Mouse (Mus musculus): ENCODE data around the gene Ctbs. TPM values are rescaled to one million over a fixed set of nuclear protein-coding genes. Genes with fewer than 3 reads are reported as not detected.

The Ctbs gene
- polyA plus RNA-seq, 1 experiment from 2014 or later = 4.0 TPM

GRCm38 (mm10) chr3:146440011-146440410, 9.6 kb upstream of the Ctbs start:
- peaks cover 14% of the 10 kb centered on the region for H3K36me3 ChIP-seq (ENCODE audit: control insufficient read depth, insufficient read depth)
- 92% methylated on average over 12 of the region's 12 CpGs for WGBS

DNA sequence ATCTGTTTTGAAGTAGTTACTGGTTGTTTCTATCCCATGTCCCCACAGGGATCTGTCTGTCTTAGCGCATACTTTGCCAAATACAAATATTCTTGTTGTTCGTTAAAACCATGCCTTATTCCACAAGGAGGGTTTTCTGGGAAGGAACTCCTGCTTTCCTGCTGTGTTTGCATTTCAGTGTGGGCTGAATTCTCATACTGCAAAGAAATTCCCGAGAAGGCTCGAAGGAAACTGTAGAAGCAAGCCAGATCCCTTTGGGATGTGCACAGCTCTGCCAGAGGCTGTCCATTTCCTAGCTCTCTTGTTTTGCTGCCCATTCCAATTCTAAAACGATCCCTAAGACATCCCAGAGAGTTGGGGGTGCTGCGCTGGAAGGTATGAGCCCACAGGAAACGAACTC, 9.2 kb upstream of the Ctbs start:
- Histone ChIP-seq H3K4me2 (ENCODE audit: low read length) (no peak overlapping the region), H3K36me3 (ENCODE audit: control insufficient read depth, insufficient read depth) (peaks cover 14% of the 10 kb centered on the region)

More at GRCm38 (mm10) chr3:146440011-146440410, 9.6 kb upstream of the Ctbs start:
- Histone ChIP-seq H3K27ac (ENCODE audit: low read length) (no peak overlapping the region), H3K4me1 (replicated peaks; ENCODE audit: control insufficient read depth, insufficient read depth, low read length) (no peaks in the 10 kb centered on the region), H3K9me3 (ENCODE audit: control insufficient read depth, low read length) (no peaks in the 10 kb centered on the region), H3K4me2 (ENCODE audit: low read length) (no peak overlapping the region), H3K4me3 (replicated peaks; ENCODE audit: low read length) (no peak overlapping the region), H3K9ac (replicated peaks; ENCODE audit: low read depth, low read length) (no peak overlapping the region), H3K27me3 (replicated peaks; ENCODE audit: control insufficient read depth, insufficient read depth, low read length) (no peaks in the 10 kb centered on the region)
- no peak for ATAC-seq

GRCm38 (mm10) chr3:146442484-146442883, 7.1 kb upstream of the Ctbs start:
- Histone ChIP-seq H3K9me3 (ENCODE audit: control insufficient read depth, low read length) (0 out of 2 replicates have a peak, but pooled peaks cover 3% of the 10 kb centered on the region), H3K4me3 (replicated peaks; ENCODE audit: low read length) (no peak overlapping the region), H3K4me2 (ENCODE audit: low read length) (no peak overlapping the region), H3K36me3 (ENCODE audit: control insufficient read depth, insufficient read depth) (peaks cover 6% of the 10 kb centered on the region; the same call in 1 of the 2 replicates), H3K27me3 (replicated peaks; ENCODE audit: control insufficient read depth, insufficient read depth, low read length) (no peaks in the 10 kb centered on the region), H3K27ac (ENCODE audit: low read length) (no peak overlapping the region), H3K9ac (replicated peaks; ENCODE audit: low read depth, low read length) (no peak overlapping the region), H3K4me1 (replicated peaks; ENCODE audit: control insufficient read depth, insufficient read depth, low read length) (no peaks in the 10 kb centered on the region)
- WGBS = 94% methylated on average over 7 of the region's 7 CpGs
- ATAC-seq = no peak

More for the DNA sequence above, 9.2 kb upstream of the Ctbs start:
- Histone ChIP-seq H3K9me3 (ENCODE audit: control insufficient read depth, low read length) (no peaks in the 10 kb centered on the region), H3K27ac (ENCODE audit: low read length) (no peak overlapping the region), H3K4me1 (replicated peaks; ENCODE audit: control insufficient read depth, insufficient read depth, low read length) (no peaks in the 10 kb centered on the region), H3K27me3 (replicated peaks; ENCODE audit: control insufficient read depth, insufficient read depth, low read length) (no peaks in the 10 kb centered on the region), H3K4me3 (replicated peaks; ENCODE audit: low read length) (no peak overlapping the region), H3K9ac (replicated peaks; ENCODE audit: low read depth, low read length) (no peak overlapping the region)
- 80% methylated on average over 7 of the region's 7 CpGs for WGBS
- no peak for ATAC-seq

- WGBS = 90% methylated on average over 8 of the region's 8 CpGs
- 0 out of 2 replicates have a peak, but pooled peaks cover 3% of the 10 kb centered on the region for H3K9me3 ChIP-seq (ENCODE audit: control insufficient read depth, low read length)
- H3K4me3 ChIP-seq (replicated peaks; ENCODE audit: low read length) = no peak overlapping the region
- H3K9ac ChIP-seq (replicated peaks; ENCODE audit: low read depth, low read length) = no peak overlapping the region
- ATAC-seq = no peak
- H3K4me1 ChIP-seq (replicated peaks; ENCODE audit: control insufficient read depth, insufficient read depth, low read length) = no peaks in the 10 kb centered on the region
- H3K27me3 ChIP-seq (replicated peaks; ENCODE audit: control insufficient read depth, insufficient read depth, low read length) = no peaks in the 10 kb centered on the region
- H3K4me2 ChIP-seq (ENCODE audit: low read length) = no peak overlapping the region
- no peak overlapping the region for H3K27ac ChIP-seq (ENCODE audit: low read length)
- H3K36me3 ChIP-seq (ENCODE audit: control insufficient read depth, insufficient read depth) = peaks cover 5% of the 10 kb centered on the region; the same call in 1 of the 2 replicates
Measured at GRCm38 (mm10) chr3:146442936-146443335, 6.7 kb upstream of the Ctbs start.

- ATAC-seq = no peak
- 83% methylated on average over 7 of the region's 7 CpGs for WGBS
- 0 out of 2 replicates have a peak, but pooled peaks cover 3% of the 10 kb centered on the region for H3K9me3 ChIP-seq (ENCODE audit: control insufficient read depth, low read length)
- H3K27me3 ChIP-seq (replicated peaks; ENCODE audit: control insufficient read depth, insufficient read depth, low read length) = no peaks in the 10 kb centered on the region
- H3K4me3 ChIP-seq (replicated peaks; ENCODE audit: low read length) = no peak overlapping the region
- peaks cover 3% of the 10 kb centered on the region; the same call in 1 of the 2 replicates for H3K36me3 ChIP-seq (ENCODE audit: control insufficient read depth, insufficient read depth)
- H3K4me1 ChIP-seq (replicated peaks; ENCODE audit: control insufficient read depth, insufficient read depth, low read length) = no peaks in the 10 kb centered on the region
- no peak overlapping the region for H3K4me2 ChIP-seq (ENCODE audit: low read length)
- no peak overlapping the region for H3K9ac ChIP-seq (replicated peaks; ENCODE audit: low read depth, low read length)
- H3K27ac ChIP-seq (ENCODE audit: low read length) = no peak overlapping the region
Measured at GRCm38 (mm10) chr3:146443380-146443779, 6.2 kb upstream of the Ctbs start.

DNA sequence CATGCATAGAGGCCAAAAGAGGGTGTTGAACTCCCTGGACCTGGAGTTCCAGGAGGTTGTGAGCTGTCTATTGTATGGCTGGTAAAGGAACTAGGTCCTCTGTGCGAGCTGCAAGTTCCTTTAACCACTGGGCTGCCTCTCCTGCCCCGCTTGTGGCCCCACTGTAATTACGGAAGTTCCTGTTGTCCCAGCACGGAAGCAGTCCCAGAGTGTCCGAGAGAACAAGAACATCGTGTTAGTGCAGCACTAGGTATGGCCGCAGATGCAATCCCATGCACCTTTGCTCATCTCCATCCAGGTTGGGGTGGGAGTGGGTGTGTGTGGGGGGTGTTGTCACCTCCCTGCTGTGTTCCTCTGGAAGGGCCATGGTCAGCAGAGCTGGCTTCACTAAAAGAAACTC, 4.7 kb upstream of the Ctbs start:
- no peak for ATAC-seq
- WGBS = 94% methylated on average over 7 of the region's 7 CpGs
- H3K9ac ChIP-seq (replicated peaks; ENCODE audit: low read depth, low read length) = no peak overlapping the region
- H3K4me2 ChIP-seq (ENCODE audit: low read length) = no peak overlapping the region
- H3K9me3 ChIP-seq (ENCODE audit: control insufficient read depth, low read length) = 0 out of 2 replicates have a peak, but pooled peaks cover 3% of the 10 kb centered on the region
- H3K27me3 ChIP-seq (replicated peaks; ENCODE audit: control insufficient read depth, insufficient read depth, low read length) = no peaks in the 10 kb centered on the region
- 0 out of 2 replicates have a peak, but pooled peaks cover 3% of the 10 kb centered on the region for H3K36me3 ChIP-seq (ENCODE audit: control insufficient read depth, insufficient read depth)
- no peak overlapping the region for H3K27ac ChIP-seq (ENCODE audit: low read length)
- no peak overlapping the region for H3K4me3 ChIP-seq (replicated peaks; ENCODE audit: low read length)
- H3K4me1 ChIP-seq (replicated peaks; ENCODE audit: control insufficient read depth, insufficient read depth, low read length) = no peaks in the 10 kb centered on the region; the same call in 1 of the 2 replicates

- Histone ChIP-seq H3K4me3 (replicated peaks; ENCODE audit: low read length) (no peak overlapping the region), H3K9ac (replicated peaks; ENCODE audit: low read depth, low read length) (no peak overlapping the region), H3K4me1 (replicated peaks; ENCODE audit: control insufficient read depth, insufficient read depth, low read length) (no peaks in the 10 kb centered on the region; the same call in 1 of the 2 replicates), H3K36me3 (ENCODE audit: control insufficient read depth, insufficient read depth) (0 out of 2 replicates have a peak, but pooled peaks cover 3% of the 10 kb centered on the region), H3K9me3 (ENCODE audit: control insufficient read depth, low read length) (0 out of 2 replicates have a peak, but pooled peaks cover 3% of the 10 kb centered on the region), H3K27me3 (replicated peaks; ENCODE audit: control insufficient read depth, insufficient read depth, low read length) (no peaks in the 10 kb centered on the region), H3K27ac (ENCODE audit: low read length) (no peak overlapping the region), H3K4me2 (ENCODE audit: low read length) (no peak overlapping the region)
- WGBS = 90% methylated on average over 5 of the region's 5 CpGs
- ATAC-seq = no peak
Measured at GRCm38 (mm10) chr3:146447156-146447555, 2.4 kb upstream of the Ctbs start.

- Histone ChIP-seq H3K4me3 (replicated peaks; ENCODE audit: low read length) (no peak overlapping the region), H3K27ac (ENCODE audit: low read length) (no peak overlapping the region), H3K9me3 (ENCODE audit: control insufficient read depth, low read length) (0 out of 2 replicates have a peak, but pooled peaks cover 3% of the 10 kb centered on the region), H3K4me1 (replicated peaks; ENCODE audit: control insufficient read depth, insufficient read depth, low read length) (no peaks in the 10 kb centered on the region; the same call in 1 of the 2 replicates), H3K27me3 (replicated peaks; ENCODE audit: control insufficient read depth, insufficient read depth, low read length) (no peaks in the 10 kb centered on the region), H3K36me3 (ENCODE audit: control insufficient read depth, insufficient read depth) (0 out of 2 replicates have a peak, but pooled peaks cover 3% of the 10 kb centered on the region), H3K9ac (replicated peaks; ENCODE audit: low read depth, low read length) (no peak overlapping the region), H3K4me2 (ENCODE audit: low read length) (no peak overlapping the region)
- no peak for ATAC-seq
- WGBS = 92% methylated on average over 3 of the region's 3 CpGs
Measured at GRCm38 (mm10) chr3:146447598-146447997, 2.0 kb upstream of the Ctbs start.

GRCm38 (mm10) chr3:146448372-146448771, 1.2 kb upstream of the Ctbs start:
- Histone ChIP-seq H3K36me3 (ENCODE audit: control insufficient read depth, insufficient read depth) (0 out of 2 replicates have a peak, but pooled peaks cover 3% of the 10 kb centered on the region), H3K9me3 (ENCODE audit: control insufficient read depth, low read length) (0 out of 2 replicates have a peak, but pooled peaks cover 3% of the 10 kb centered on the region), H3K4me1 (replicated peaks; ENCODE audit: control insufficient read depth, insufficient read depth, low read length) (no peaks in the 10 kb centered on the region; the same call in 1 of the 2 replicates), H3K4me2 (ENCODE audit: low read length) (no peak overlapping the region), H3K27me3 (replicated peaks; ENCODE audit: control insufficient read depth, insufficient read depth, low read length) (no peaks in the 10 kb centered on the region), H3K4me3 (replicated peaks; ENCODE audit: low read length) (no peak overlapping the region), H3K9ac (replicated peaks; ENCODE audit: low read depth, low read length) (no peak overlapping the region), H3K27ac (ENCODE audit: low read length) (no peak overlapping the region)
- WGBS = 90% methylated on average over 10 of the region's 10 CpGs
- ATAC-seq = no peak
